Mouse (Mus musculus) heart, adult 2 months (tissue): ENCODE results near the gene Tmem222.

Source experiments
- CTCF ChIP-seq: fragments of 200-600 bp; IDR thresholded peaks from 2 replicates; pipeline ENCODE4 v1.8.1; 2022; ENCODE audit warnings: antibody characterized with exemption, mild to moderate bottlenecking, moderate library complexity
- EP300 ChIP-seq: fragments of 200-500 bp; IDR thresholded peaks from 2 replicates; pipeline ENCODE4 v1.6.1; 2011; ENCODE audit warnings: low read depth, low read length, control low read depth; ENCODE audit not compliant: insufficient read depth

DNA sequence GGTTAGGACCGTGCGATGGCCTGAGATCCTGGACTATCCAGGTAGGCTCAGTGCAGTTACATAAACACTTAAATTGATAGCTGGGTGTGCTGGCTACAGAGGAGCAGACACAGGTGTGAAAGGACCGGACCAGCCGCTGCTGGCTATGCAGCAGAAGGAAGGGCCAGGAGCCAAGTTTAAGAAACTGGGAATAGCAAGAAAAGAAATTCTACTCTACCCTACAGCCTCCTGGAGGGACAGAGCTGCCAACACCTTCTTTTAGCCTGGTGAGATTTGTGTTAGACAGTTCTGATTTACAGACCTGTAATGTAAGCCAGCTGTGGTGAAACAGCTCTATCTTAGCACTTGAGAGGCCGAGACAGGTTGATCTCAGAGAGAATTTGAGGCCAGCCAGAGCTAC, 38.4 kb upstream of the Tmem222 start:
- TF ChIP-seq EP300: no peak
- TF ChIP-seq CTCF: no peak
